Mouse (Mus musculus): ENCODE results near the gene Sash1. TPM values are rescaled to one million over a fixed set of nuclear protein-coding genes. Genes with fewer than 3 reads are reported as not detected.

Sash1 gene
- polyA plus RNA-seq, 1 experiment = 1.9 TPM

- H3K36me3 ChIP-seq (ENCODE audit: control insufficient read depth, insufficient read depth) = no peaks in the 10 kb centered on the region
Measured at GRCm38 (mm10) chr10:8676722-8677121, 209.1 kb downstream of the Sash1 start.

More at GRCm38 (mm10) chr10:8676722-8677121, 209.1 kb downstream of the Sash1 start:
- Histone ChIP-seq H3K79me3 (ENCODE audit: low read depth) (no peaks in the 10 kb centered on the region), H3ac (ENCODE audit: control insufficient read depth, insufficient read length, low read depth) (no peak overlapping the region), H3K4me3 (ENCODE audit: insufficient read depth, poor library complexity, severe bottlenecking) (no peak overlapping the region), H3K79me2 (ENCODE audit: control insufficient read depth, insufficient read depth) (no peaks in the 10 kb centered on the region), H3K27me3 (ENCODE audit: control insufficient read depth, insufficient read depth, insufficient read length) (no peaks in the 10 kb centered on the region)
- no peak for TF ChIP-seq USF1 (IDR thresholded peaks at IDR 0.05; ENCODE audit: low read depth)
- TF ChIP-seq FOSL1 (IDR thresholded peaks at IDR 0.05; ENCODE audit: insufficient read depth, low read length, poor library complexity, severe bottlenecking) = no peak
- TF ChIP-seq MYOG (IDR thresholded peaks at IDR 0.05; ENCODE audit: control insufficient read depth, extremely low read depth, insufficient read length) = no peak
- no peak for TF ChIP-seq MAX (IDR thresholded peaks at IDR 0.05)
- TF ChIP-seq MYOD1 (IDR thresholded peaks at IDR 0.05; ENCODE audit: control insufficient read depth, insufficient read length, low read depth) = no peak
- TF ChIP-seq CEBPB (IDR thresholded peaks at IDR 0.05; ENCODE audit: low read depth) = no peak
- no peak for TF ChIP-seq CTCF (IDR thresholded peaks at IDR 0.05; ENCODE audit: control insufficient read depth, insufficient read depth, insufficient read length)

Measured in C2C12 (cell line).